Mouse (Mus musculus) cerebellum, adult 11-12 months (tissue): ENCODE results near the gene Akap8l.

Source experiments
- DNase-seq: peaks from one replicate; pipeline ENCODE4 v3.0.0; 2022

The Akap8l gene

DNA sequence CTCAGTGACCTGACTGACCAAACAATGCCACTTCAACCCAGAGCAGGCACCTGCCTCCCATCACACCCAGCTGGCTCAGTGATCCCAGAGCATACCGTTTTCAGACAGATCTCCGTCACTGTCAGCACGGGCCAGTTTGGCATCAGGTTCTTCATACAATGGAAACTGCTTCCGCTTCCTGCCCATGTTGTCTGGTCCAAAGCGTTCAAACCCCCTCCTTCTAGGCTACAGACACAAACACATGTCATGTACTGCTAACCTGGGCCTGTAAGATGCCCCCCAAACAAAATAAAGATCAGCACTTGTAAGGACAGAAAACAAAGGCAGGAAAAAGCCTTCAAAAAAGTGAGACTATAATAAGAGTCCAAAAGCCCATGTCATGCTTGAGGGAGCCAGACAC lies 34.8 kb downstream of the Akap8l start:
- no peak for DNase-seq

DNA sequence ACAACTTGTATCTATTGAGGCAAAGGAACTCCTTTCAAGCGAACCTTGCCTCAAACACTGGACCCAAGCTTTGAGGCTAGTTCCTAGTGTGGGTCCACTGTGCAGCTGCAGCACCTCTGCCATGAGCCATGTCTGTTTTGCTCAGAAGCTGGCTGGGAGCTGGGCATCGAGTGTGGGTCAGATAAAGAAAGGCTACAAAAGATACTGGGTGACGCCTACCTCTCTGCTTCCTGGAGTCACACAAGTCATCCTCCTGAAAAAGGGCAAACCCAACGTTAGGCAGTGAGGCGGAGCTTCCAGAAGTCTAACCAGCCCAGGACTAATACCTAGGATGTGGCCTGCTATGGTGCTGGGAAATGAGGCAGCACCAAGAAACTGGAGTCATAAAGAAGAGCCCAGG lies 36.5 kb downstream of the Akap8l start:
- no peak for DNase-seq

DNA sequence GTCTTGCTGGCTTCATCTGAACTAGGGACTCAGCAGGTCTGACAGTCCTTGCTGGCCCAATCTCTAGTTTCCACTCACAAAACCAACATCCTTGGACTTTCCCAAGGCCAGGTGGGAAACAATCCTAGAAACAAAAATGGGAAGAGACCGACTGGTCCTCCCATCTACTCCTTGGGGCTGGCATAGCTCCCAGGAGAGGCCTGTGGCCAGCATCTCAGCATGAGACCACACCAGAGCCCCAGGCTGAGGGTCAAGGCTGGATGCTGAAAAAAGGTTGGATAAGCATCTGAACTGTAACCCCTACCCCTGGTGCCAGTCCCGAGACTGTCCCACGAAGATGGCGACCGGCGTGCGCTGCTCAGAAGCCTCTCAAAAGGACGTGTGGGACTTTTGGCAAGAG lies 37.6 kb downstream of the Akap8l start:
- DNase-seq = peak; percentile 52

DNA sequence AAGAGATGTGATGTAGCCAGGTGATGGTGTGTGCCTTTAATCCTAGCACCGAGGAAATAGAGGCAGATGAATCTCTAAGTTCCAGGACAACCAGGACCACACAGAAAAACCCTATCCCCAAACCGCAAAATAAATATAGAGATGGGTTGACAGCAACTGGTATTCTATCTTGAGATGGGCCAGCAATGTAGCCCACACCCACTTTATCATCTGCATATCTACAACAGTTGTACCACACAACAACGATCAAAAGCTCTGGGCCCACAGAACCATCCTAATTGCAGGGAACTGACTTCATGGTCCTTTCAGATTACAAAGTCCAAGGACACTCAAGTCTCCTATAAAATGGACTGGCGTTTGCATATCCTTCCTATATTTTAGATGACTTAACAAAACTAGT lies 42.4 kb downstream of the Akap8l start:
- no peak for DNase-seq

DNA sequence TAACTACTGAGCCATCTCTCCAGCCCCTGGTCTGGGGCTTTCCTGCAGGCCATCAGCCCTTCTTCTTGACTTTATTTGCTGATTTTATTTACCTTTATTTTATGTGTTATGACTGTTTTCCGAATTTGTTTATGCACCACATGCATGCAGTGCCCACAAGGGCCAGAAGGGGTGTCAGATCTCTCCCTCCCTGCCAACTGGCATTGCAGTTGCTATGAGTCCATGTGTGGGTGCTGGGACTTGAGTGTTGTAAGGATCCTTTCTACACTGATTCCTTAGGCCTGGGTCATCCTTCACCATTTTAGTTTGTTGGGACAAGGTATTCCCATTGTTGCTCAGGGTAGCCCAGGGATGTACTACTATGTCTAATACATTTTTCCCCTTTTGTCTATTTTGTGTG lies 52.3 kb downstream of the Akap8l start:
- no peak for DNase-seq

DNA sequence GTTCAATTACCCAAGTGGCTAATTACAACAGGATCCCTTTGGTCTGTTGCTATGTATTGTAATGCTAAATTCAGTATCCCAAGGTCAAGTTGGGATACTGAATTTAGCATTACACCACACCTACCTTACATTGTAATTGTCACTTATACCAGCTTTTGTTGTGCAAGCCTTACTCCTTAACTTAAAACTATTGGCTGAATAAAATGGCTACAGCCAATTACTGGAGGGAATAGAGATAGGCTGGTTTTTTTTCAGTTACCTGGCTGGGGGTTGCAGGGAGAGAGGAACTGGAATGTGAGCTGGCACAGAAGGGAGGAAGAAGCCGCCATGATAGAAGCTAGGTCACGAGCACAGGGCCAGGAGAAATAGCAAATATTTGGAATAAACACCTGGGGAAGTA lies 54.5 kb downstream of the Akap8l start:
- no peak for DNase-seq

DNA sequence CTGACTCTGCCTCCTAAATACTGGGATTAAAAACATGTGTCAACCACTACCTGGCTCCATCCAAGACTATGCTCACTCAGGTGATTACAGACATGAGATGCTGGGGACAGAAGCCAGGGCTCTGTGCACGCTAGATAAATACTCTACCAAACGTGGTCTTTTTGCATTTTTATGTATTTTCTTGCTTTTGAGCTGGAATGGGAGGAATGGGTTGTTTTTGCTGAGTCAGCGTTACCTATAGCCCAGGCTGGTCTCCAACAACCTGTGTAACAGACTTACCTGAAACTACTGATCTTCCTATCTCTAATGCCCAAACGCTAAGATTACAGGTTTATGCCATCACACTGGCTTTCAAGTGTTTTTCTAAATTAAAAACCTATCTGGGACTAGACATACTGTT lies 55.2 kb downstream of the Akap8l start:
- no peak for DNase-seq

DNA sequence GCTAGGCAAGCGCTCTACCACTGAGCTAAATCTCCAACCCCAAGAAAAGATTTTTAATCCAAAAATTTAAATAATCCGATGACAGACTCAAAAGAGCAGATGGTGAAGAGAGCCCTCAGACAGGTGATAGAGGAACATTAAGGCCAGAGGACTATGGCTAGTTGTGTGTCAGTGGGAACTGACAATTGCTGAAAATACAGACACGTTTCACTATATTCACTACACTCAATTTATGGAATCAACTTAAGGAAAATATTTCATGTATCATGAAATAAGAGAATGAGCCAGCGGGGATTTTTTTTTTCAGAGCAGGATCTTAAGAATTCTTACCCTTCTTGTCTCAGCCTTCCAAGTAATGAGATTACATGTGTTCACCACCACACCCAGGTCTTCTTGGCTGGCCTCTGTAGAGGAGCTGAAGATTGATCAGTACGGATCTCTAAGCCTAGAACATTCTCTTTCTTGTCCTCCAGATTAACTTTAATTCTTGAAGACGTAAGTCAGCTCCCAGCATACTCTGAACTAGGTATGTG lies 65.2 kb downstream of the Akap8l start:
- no peak for DNase-seq

DNA sequence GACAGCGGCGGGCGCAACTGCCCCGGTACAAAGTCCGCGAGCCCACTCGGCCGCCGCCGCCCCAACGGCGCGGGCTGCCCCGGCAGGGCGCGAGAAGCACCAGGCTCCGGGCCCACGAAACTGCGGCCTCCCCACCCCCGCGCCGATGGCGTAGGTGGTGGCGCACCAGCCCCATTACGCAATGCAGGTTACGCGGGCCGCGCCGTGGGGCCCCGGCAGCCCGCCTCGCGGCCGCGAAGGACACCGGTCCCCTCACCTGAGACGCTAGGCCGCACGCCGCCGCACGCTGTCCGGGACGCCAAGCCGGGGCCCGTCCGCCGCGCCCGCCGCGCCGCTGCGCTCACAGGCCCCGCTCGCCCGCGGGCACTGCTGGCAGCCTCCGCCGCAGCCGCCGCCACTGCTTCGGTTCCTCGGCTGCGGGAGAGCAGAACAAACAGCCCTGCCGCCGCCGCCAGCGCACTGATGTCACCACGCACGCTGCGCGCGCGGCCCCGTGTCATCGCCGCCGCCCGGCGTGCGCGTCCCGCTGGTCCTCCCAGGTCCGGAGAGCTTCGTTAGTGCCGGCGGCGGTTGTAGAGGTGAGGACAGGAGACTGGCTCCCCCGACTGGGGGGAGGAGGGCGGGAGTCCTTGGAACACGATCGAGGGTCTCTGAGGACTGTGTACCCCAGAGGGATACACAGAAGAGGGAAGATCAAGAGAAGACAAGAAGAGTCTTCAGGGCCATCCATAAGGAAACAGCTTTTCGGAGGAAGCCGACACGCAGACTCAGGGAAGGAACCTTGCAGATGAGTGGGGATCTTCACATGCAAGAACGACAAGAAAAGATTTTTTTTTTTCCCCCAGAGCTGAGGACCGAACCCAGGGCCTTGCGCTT lies 65.9 kb downstream of the Akap8l start, which contains the start of gene Brd4:
Gene Brd4, minus strand, starts transcription at position 461 of the 876 bp plus-strand sequence.
- DNase-seq = peak; percentile 93

DNA sequence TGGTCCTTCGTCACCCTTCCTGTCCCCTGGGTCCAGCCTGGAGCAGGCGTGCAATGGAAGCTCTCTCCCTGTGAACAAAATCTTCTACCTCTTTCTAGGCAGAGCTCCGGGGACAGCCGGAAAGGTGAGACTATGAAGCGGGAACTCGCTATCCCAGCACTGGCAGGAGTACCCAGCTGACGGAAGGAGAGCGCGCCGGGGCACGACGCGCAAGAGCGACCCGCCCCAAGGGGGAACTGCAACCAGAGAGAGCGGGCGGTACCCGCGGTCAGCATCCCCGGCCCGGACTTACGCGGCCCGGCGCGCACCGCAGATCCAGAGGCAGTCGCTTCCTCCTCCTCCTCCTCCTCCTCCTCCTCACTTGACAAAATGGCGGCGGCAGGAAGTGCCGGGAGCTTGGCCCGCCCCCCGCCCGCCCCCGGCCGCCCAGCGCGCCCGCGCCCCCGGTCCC lies 66.6 kb downstream of the Akap8l start:
- peak; percentile 62 for DNase-seq

DNA sequence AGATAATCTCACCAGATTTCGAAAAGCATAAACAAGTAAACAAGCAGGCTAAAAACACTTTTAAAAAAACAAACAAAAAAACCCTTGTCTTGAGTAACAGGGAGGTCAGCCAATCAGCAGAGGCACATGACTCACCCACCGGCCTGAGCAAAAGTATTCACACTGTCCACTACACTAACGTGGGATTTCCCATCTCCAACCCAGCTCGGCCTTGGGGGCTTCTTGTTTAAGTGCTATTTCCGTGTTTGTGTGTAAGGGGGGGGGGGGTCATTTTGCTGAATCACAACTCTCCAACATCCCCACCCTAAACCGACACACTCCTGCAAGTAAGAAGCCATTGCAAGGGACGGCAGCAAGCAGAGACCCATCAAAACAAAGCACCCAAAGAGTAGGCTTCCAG lies 67.1 kb downstream of the Akap8l start:
- DNase-seq = no peak

DNA sequence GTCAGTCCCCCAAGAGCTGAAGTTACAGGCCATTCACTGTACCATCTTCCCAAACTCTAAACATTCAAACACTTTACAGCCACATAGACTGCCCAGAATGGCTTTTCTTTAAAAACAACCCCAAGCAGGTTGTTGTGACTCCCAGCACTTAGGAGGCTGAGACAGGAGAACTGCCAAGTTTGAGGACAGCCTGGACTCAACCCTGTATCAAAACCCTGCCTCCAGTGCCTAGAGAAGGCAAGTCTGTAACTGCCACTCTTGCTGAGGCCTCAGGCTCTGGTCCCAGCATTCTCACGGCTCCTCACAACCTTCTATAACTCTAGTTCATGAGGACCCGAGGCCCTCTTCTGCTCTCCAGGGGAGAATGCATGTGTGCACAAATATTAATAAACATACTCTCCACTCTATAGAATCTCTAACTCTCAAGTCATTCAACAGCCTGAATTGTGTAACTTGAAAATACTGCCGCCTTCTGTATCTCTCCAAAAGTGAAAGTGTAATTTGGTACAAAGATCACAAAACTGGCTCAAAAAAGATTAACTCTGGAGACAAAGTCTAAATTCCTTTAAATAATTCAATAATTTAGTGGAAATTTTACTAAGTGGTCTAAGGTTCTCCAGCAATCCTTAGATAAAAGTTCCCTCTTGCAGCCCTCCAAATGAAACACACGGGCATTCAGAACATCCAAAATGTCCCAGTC lies 68.6 kb downstream of the Akap8l start:
- no peak for DNase-seq

DNA sequence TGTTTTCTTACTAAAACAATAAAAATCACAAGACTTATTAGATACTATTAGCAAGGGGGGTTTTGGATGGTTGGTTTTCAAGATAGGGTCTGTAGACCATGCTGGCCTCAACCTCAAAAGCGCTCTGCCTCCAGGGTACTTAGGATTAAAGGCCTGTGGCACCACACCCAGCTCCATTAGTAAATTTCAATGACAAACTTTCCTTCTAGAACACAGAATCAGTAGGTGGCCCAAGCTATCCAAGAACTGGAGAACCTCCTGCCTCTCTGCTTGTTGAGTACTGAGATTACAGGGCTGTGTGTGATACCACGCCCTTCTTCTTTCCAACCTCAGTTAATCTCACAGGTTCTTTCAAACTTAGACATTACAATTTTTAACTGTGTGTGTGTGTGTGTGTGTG lies 69.3 kb downstream of the Akap8l start:
- no peak for DNase-seq

DNA sequence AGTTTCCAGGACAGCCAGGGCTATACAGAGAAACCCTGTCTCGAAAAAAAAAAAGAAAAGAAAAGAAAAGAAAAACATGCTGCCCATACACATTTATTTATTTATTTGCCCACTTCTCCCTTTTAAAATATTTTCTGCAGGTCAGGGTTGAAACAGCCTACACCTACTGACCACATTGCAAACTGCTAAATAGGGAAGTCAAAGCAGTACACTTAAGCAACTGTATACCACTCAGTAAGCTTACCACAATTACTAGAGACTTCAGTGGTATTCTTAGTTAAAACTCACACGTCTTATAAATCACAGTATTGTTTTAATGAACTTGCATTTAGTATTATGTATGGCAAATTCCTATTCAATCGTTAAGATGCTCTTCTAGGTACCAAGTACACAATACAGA lies 69.8 kb downstream of the Akap8l start:
- no peak for DNase-seq

DNA sequence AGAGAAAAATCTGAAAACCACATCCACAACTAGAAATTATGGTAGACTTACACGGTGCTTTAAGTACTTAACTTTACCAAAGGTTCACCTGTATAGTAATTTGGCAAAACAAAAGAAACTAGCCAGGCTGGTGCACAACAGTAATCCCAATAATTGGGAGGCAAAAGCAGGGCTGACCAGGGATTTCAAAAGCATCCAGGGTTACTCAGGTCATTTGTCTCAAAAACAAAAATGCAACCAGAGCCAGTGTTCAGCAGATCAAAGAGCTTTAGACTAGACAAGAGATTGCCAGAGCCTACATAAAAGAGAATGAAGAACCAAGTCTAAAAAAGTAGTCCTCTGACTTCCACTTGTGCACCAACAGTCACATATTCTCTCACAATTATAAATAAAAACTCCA lies 73.2 kb downstream of the Akap8l start:
- DNase-seq = no peak

DNA sequence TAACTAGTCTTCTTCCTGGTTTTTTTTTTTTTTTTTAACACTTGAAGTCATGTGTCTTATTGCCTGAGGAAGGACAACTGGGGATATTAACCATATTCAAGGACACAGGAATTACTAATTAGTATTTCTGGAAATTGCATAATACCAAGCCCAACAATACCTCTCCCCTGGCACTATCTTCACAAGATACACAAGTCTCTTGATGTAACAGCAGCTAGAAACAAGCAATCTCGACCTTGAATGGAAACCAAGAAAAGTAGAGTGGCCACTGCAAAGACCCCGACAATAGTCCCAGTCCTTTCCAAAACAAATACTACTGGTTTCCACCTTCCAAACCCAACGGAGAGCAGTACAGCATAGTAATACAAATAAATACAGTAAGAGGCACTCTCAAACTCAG lies 74.8 kb downstream of the Akap8l start:
- no peak for DNase-seq
